Mouse (Mus musculus) CH12.LX (cell line): ENCODE results near the gene Tbc1d16. TPM values are rescaled to one million over a fixed set of nuclear protein-coding genes. Genes with fewer than 3 reads are reported as not detected.

Experiments
- DNase-seq: peaks from one replicate; pipeline ENCODE4 v3.0.0-alpha.2; 2013; ENCODE audit errors: extremely low read depth
- H3K27ac ChIP-seq: 2 replicates; pipeline ENCODE4 v1.5.1; 2012; ENCODE audit warnings: low read depth, mild to moderate bottlenecking, control low read depth, moderate library complexity; ENCODE audit not compliant: insufficient read depth
- H3K27me3 ChIP-seq: replicated peaks from 2 replicates; pipeline ENCODE3; 2012; ENCODE audit warnings: inconsistent platforms
- H3K36me3 ChIP-seq, 2 experiments: replicated peaks in 1 of 2; 2 replicates each; pipeline versions ENCODE3 to v1.6.1; 2012; ENCODE audit warnings: inconsistent platforms in 1 of 2, low read length in 1 of 2, mild to moderate bottlenecking in 1 of 2, mixed read lengths in 1 of 2, moderate library complexity in 1 of 2; ENCODE audit not compliant: control insufficient read depth in 1 of 2, insufficient read depth in 1 of 2
- H3K4me1 ChIP-seq, 2 experiments: 2 replicates each; pipeline ENCODE4 v1.6.1; 2012; ENCODE audit warnings: inconsistent platforms in 1 of 2, moderate library complexity in 1 of 2; ENCODE audit not compliant: insufficient read depth in 2 of 2, control insufficient read depth in 1 of 2
- H3K4me2 ChIP-seq: 2 replicates; pipeline ENCODE4 v1.6.1; 2012; ENCODE audit warnings: low read depth, mild to moderate bottlenecking, control low read depth; ENCODE audit not compliant: poor library complexity, insufficient read depth, severe bottlenecking
- H3K4me3 ChIP-seq, 3 experiments: fragments of 150-350 bp in 1 of 3; sonication (generic) in 1 of 3; replicated peaks in 1 of 3; 2 replicates each; pipeline versions ENCODE3 to v1.5.1; 2011 to 2012; ENCODE audit warnings: low read depth in 2 of 3, low read length in 2 of 3, mild to moderate bottlenecking in 2 of 3, moderate library complexity in 2 of 3, control low read depth in 1 of 3, improper control_type of control experiment in 1 of 3, inconsistent platforms in 1 of 3, mixed read lengths in 1 of 3; ENCODE audit not compliant: poor library complexity in 1 of 3
- H3K79me2 ChIP-seq: replicated peaks from 2 replicates; pipeline ENCODE4 v1.6.1; 2012; ENCODE audit warnings: mild to moderate bottlenecking, moderate library complexity; ENCODE audit not compliant: control insufficient read depth, poor library complexity, insufficient read depth, severe bottlenecking; ENCODE audit errors: extremely low read depth
- H3K9ac ChIP-seq: 2 replicates; pipeline ENCODE4 v1.6.1; 2012; ENCODE audit warnings: low read depth, mild to moderate bottlenecking, control low read depth, moderate library complexity; ENCODE audit not compliant: insufficient read depth
- H3K9me3 ChIP-seq: replicated peaks from 2 replicates; pipeline ENCODE3; 2012; ENCODE audit warnings: low read length, inconsistent platforms, mixed read lengths
- BHLHE40 ChIP-seq: IDR thresholded peaks from 2 replicates; pipeline ENCODE4 v1.6.1; 2011; ENCODE audit warnings: mild to moderate bottlenecking, low read depth, low read length, improper control_type of control experiment
- CHD1 ChIP-seq: IDR thresholded peaks from 2 replicates; pipeline ENCODE4 v1.6.1; 2012; ENCODE audit warnings: low read depth, low read length, improper control_type of control experiment, inconsistent platforms
- CHD2 ChIP-seq: IDR thresholded peaks from 2 replicates; pipeline ENCODE4 v1.6.1; 2011; ENCODE audit warnings: low read length, improper control_type of control experiment
- CTCF ChIP-seq, 2 experiments: IDR thresholded peaks in 1 of 2; conservative IDR thresholded peaks in 1 of 2; 2 replicates each; pipeline ENCODE4 v1.5.1; 2011 to 2012; ENCODE audit warnings: low read depth in 2 of 2, low read length in 2 of 2, improper control_type of control experiment in 1 of 2, inconsistent platforms in 1 of 2, mild to moderate bottlenecking in 1 of 2, moderate library complexity in 1 of 2
- E2F4 ChIP-seq: IDR thresholded peaks from 2 replicates; pipeline ENCODE4 v1.6.1; 2011; ENCODE audit warnings: low read depth, low read length, improper control_type of control experiment; ENCODE audit not compliant: insufficient replicate concordance
- ELF1 ChIP-seq: IDR thresholded peaks from 2 replicates; pipeline ENCODE4 v1.6.1; 2014; ENCODE audit warnings: low read depth, mild to moderate bottlenecking, inconsistent platforms, low read length, improper control_type of control experiment
- EP300 ChIP-seq: IDR thresholded peaks from 2 replicates; pipeline ENCODE4 v1.6.1; 2011; ENCODE audit warnings: low read length, improper control_type of control experiment
- ETS1 ChIP-seq: conservative IDR thresholded peaks from 2 replicates; pipeline ENCODE4 v1.6.1; 2012; ENCODE audit warnings: low read depth, mild to moderate bottlenecking, inconsistent platforms, low read length, improper control_type of control experiment, moderate library complexity
- GABPA ChIP-seq: IDR thresholded peaks from 2 replicates; pipeline ENCODE4 v1.6.1; 2012; ENCODE audit warnings: low read depth, low read length, improper control_type of control experiment, inconsistent platforms; ENCODE audit not compliant: insufficient replicate concordance
- HCFC1 ChIP-seq: IDR thresholded peaks from 2 replicates; pipeline ENCODE4 v1.6.1; 2012; ENCODE audit warnings: low read depth, mild to moderate bottlenecking, inconsistent platforms, low read length, improper control_type of control experiment
- IRF4 ChIP-seq: IDR thresholded peaks from 2 replicates; pipeline ENCODE4 v1.6.1; 2014; ENCODE audit warnings: low read depth, mild to moderate bottlenecking, inconsistent platforms, low read length, improper control_type of control experiment
- JUN ChIP-seq: IDR thresholded peaks from 2 replicates; pipeline ENCODE4 v1.6.1; 2011; ENCODE audit warnings: low read depth, mild to moderate bottlenecking, low read length, improper control_type of control experiment, moderate library complexity; ENCODE audit not compliant: insufficient read depth
- JUND ChIP-seq: conservative IDR thresholded peaks from 2 replicates; pipeline ENCODE4 v1.6.1; 2011; ENCODE audit warnings: low read depth, low read length, improper control_type of control experiment
- KAT2A ChIP-seq: IDR thresholded peaks from 2 replicates; pipeline ENCODE4 v1.6.1; 2012; ENCODE audit warnings: low read length, improper control_type of control experiment, inconsistent platforms; ENCODE audit not compliant: insufficient replicate concordance
- MAFK ChIP-seq: IDR thresholded peaks from 2 replicates; pipeline ENCODE4 v1.6.1; 2011; ENCODE audit warnings: low read length, improper control_type of control experiment; ENCODE audit not compliant: insufficient replicate concordance
- MAX ChIP-seq: IDR thresholded peaks from 2 replicates; pipeline ENCODE4 v1.6.1; 2011; ENCODE audit warnings: low read length, improper control_type of control experiment
- MAZ ChIP-seq: IDR thresholded peaks from 2 replicates; pipeline ENCODE4 v1.6.1; 2012; ENCODE audit warnings: low read depth, mild to moderate bottlenecking, inconsistent platforms, low read length, improper control_type of control experiment, moderate library complexity
- MEF2A ChIP-seq: IDR thresholded peaks from 2 replicates; pipeline ENCODE4 v1.6.1; 2014; ENCODE audit warnings: low read depth, mild to moderate bottlenecking, inconsistent platforms, low read length, improper control_type of control experiment, borderline replicate concordance
- MXI1 ChIP-seq: IDR thresholded peaks from 2 replicates; pipeline ENCODE4 v1.6.1; 2011; ENCODE audit warnings: mild to moderate bottlenecking, low read depth, low read length, improper control_type of control experiment
- MYC ChIP-seq: IDR thresholded peaks from 2 replicates; pipeline ENCODE4 v1.6.1; 2011; ENCODE audit warnings: low read depth, mild to moderate bottlenecking, improper control_type of control experiment, low read length
- NELFE ChIP-seq: IDR thresholded peaks from 2 replicates; pipeline ENCODE4 v1.6.1; 2011; ENCODE audit warnings: low read depth, low read length, improper control_type of control experiment
- NRF1 ChIP-seq: IDR thresholded peaks from 2 replicates; pipeline ENCODE4 v1.6.1; 2014; ENCODE audit warnings: low read depth, mild to moderate bottlenecking, inconsistent platforms, low read length, improper control_type of control experiment, moderate library complexity
- PAX5 ChIP-seq: IDR thresholded peaks from 2 replicates; pipeline ENCODE4 v1.6.1; 2012; ENCODE audit warnings: low read length, inconsistent platforms, mixed read lengths
- POLR2A ChIP-seq: IDR thresholded peaks from 2 replicates; pipeline ENCODE4 v1.6.1; 2011; ENCODE audit warnings: low read depth, mild to moderate bottlenecking, improper control_type of control experiment, low read length
- POLR2AphosphoS2 ChIP-seq: IDR thresholded peaks from 2 replicates; pipeline ENCODE4 v1.6.1; 2011; ENCODE audit warnings: low read depth, low read length, improper control_type of control experiment
- RAD21 ChIP-seq: IDR thresholded peaks from 2 replicates; pipeline ENCODE4 v1.6.1; 2011; ENCODE audit warnings: low read depth, mild to moderate bottlenecking, low read length, improper control_type of control experiment, moderate library complexity
- RCOR1 ChIP-seq: conservative IDR thresholded peaks from 2 replicates; pipeline ENCODE4 v1.6.1; 2012; ENCODE audit warnings: low read depth, mild to moderate bottlenecking, inconsistent platforms, low read length, improper control_type of control experiment
- SIN3A ChIP-seq: IDR thresholded peaks from 2 replicates; pipeline ENCODE4 v1.6.1; 2012; ENCODE audit warnings: low read length, improper control_type of control experiment, inconsistent platforms
- SMC3 ChIP-seq: IDR thresholded peaks from 2 replicates; pipeline ENCODE4 v1.6.1; 2011; ENCODE audit warnings: low read depth, low read length, improper control_type of control experiment
- TBP ChIP-seq: conservative IDR thresholded peaks from 2 replicates; pipeline ENCODE4 v1.6.1; 2011; ENCODE audit warnings: low read depth, low read length, improper control_type of control experiment
- TCF12 ChIP-seq: IDR thresholded peaks from 2 replicates; pipeline ENCODE4 v1.6.1; 2014; ENCODE audit warnings: low read depth, mild to moderate bottlenecking, inconsistent platforms, low read length, improper control_type of control experiment
- UBTF ChIP-seq: IDR thresholded peaks from 2 replicates; pipeline ENCODE4 v1.6.1; 2012; ENCODE audit warnings: low read depth, mild to moderate bottlenecking, inconsistent platforms, low read length, improper control_type of control experiment, moderate library complexity
- USF1 ChIP-seq: IDR thresholded peaks from 2 replicates; pipeline ENCODE4 v1.6.1; 2014; ENCODE audit warnings: low read depth, mild to moderate bottlenecking, inconsistent platforms, low read length, improper control_type of control experiment
- USF2 ChIP-seq: conservative IDR thresholded peaks from 2 replicates; pipeline ENCODE4 v1.6.1; 2011; ENCODE audit warnings: low read depth, low read length, improper control_type of control experiment
- ZC3H11A ChIP-seq: IDR thresholded peaks from 2 replicates; pipeline ENCODE4 v1.6.1; 2012; ENCODE audit warnings: low read depth, mild to moderate bottlenecking, inconsistent platforms, low read length, improper control_type of control experiment
- ZKSCAN1 ChIP-seq: IDR thresholded peaks from 2 replicates; pipeline ENCODE4 v1.6.1; 2012; ENCODE audit warnings: low read depth, inconsistent platforms, low read length, improper control_type of control experiment, borderline replicate concordance
- ZMIZ1 ChIP-seq: IDR thresholded peaks from 2 replicates; pipeline ENCODE4 v1.6.1; 2012; ENCODE audit warnings: low read depth, mild to moderate bottlenecking, inconsistent platforms, low read length, improper control_type of control experiment
- ZNF384 ChIP-seq: IDR thresholded peaks from 2 replicates; pipeline ENCODE4 v1.6.1; 2012; ENCODE audit warnings: low read depth, low read length, improper control_type of control experiment, inconsistent platforms
- dilution Hi-C: fragments of 300-500 bp; cut with MboI; formaldehyde crosslinking; loops from 2 replicates; pipeline ENCODE4 v1.14.3; 2020; ENCODE audit warnings: low sequenced_read_pairs; ENCODE audit not compliant: extremely low pct_unique_long_range_greater_than_20kb, extremely low pct_ligation_motif_present
- in situ Hi-C: fragments of 300-500 bp; cut with MboI; formaldehyde crosslinking; loops from 3 replicates; pipeline ENCODE4 v1.14.3; 2019; ENCODE audit warnings: low sequenced_read_pairs, low pct_ligation_motif_present, low pct_unique_long_range_greater_than_20kb, mixed read lengths
- polyA plus RNA-seq: library from polyadenylated mRNA; unstranded; fragments of >175 nt; gene quantifications from 2 replicates; pipeline ENCODE4 v1.2.1, GENCODE M21; 2012; ENCODE audit warnings: low read depth; ENCODE audit not compliant: insufficient read length
- total RNA-seq, 2 experiments: library from RNA; depleted of rRNA; stranded (reverse); fragments of 300-350 nt in 1 of 2; fragments of >200 nt in 1 of 2; gene quantifications; 2 replicates each; pipeline ENCODE4 v1.2.3; 2012 to 2014

The Tbc1d16 gene
- total and polyA plus RNA-seq, 3 experiments, result 0.79 to 15.9 (median 2.7) TPM

GRCm38 (mm10) chr11:119159496-119159895, 68.8 kb downstream of the Tbc1d16 start:
- H3K4me1 ChIP-seq, result peaks cover 47 to 81% of the 10 kb centered on the region in 2 experiments
- peak overlapping the region; percentile 24 for H3K4me2 ChIP-seq
- 0 out of 2 replicates have a peak overlapping the region, but pooled peaks have one; percentile 14 for H3K9ac ChIP-seq
- H3K27me3 ChIP-seq, result no peaks in the 10 kb centered on the region
- in situ Hi-C loops (no loop called here), dilution Hi-C loops (no loop called here)
- H3K4me3 ChIP-seq, result peak overlapping the region in 1 of 3 experiments; percentile 34
- peaks cover 8 to 9% of the 10 kb centered on the region in 2 experiments for H3K36me3 ChIP-seq
- H3K27ac ChIP-seq, result peak overlapping the region; percentile 82
- DNase-seq, result peak; percentile 95
- H3K9me3 ChIP-seq, result no peaks in the 10 kb centered on the region
- no peaks in the 10 kb centered on the region for H3K79me2 ChIP-seq
- peak; percentile 72; the same call in 1 of the 2 replicates for TF ChIP-seq TBP
- peak; percentile 96 for TF ChIP-seq CHD2
- TF ChIP-seq BHLHE40, result no peak; the same call in 1 of the 2 replicates
- TF ChIP-seq ZMIZ1, result no peak
- TF ChIP-seq IRF4, result no peak
- TF ChIP-seq POLR2AphosphoS2, result peak; percentile 63; the same call in 1 of the 2 replicates
- TF ChIP-seq SIN3A, result peak; percentile 80; the same call in 1 of the 2 replicates
- peak; percentile 85 for TF ChIP-seq ELF1
- no peak for TF ChIP-seq MEF2A
- TF ChIP-seq MYC, result peak; percentile 84; the same call in 1 of the 2 replicates
- no peak for TF ChIP-seq E2F4
- TF ChIP-seq GABPA, result no peak
- peak; percentile 69 for TF ChIP-seq POLR2A
- no peak for TF ChIP-seq JUN
- TF ChIP-seq HCFC1, result 0 out of 2 replicates have a peak, but pooled peaks have one; percentile 51
- TF ChIP-seq MAX, result peak; percentile 95
- TF ChIP-seq KAT2A, result 0 out of 2 replicates have a peak, but pooled peaks have one; percentile 31
- no peak for TF ChIP-seq ZC3H11A
- peak; percentile 50; the same call in 1 of the 2 replicates for TF ChIP-seq USF1
- TF ChIP-seq NELFE, result peak; percentile 58; the same call in 1 of the 2 replicates
- peak; percentile 95 for TF ChIP-seq MXI1
- TF ChIP-seq NRF1, result peak; percentile 48; the same call in 1 of the 2 replicates
- TF ChIP-seq RAD21, result no peak
- peak; percentile 59; the same call in 1 of the 2 replicates for TF ChIP-seq TCF12
- no peak for TF ChIP-seq EP300
- TF ChIP-seq CHD1, result no peak
- no peak for TF ChIP-seq SMC3
- TF ChIP-seq ZNF384, result no peak
- no peak for TF ChIP-seq USF2
- no peak for TF ChIP-seq RCOR1
- TF ChIP-seq CTCF (conservative IDR thresholded peaks at IDR 0.05 in 1 of 2, IDR thresholded peaks at IDR 0.05 in 1 of 2; ENCODE audit: low read depth in 2 of 2, low read length in 2 of 2), result no peak
- TF ChIP-seq MAFK, result no peak
- TF ChIP-seq ETS1, result no peak; the same call in 1 of the 2 replicates
- 0 out of 2 replicates have a peak, but pooled peaks have one; percentile 21 for TF ChIP-seq MAZ
- no peak for TF ChIP-seq JUND
- TF ChIP-seq UBTF, result no peak
- TF ChIP-seq PAX5, result no peak
- TF ChIP-seq ZKSCAN1, result no peak
- TF ChIP-seq, all 38 proteins: peak for 16
